Mouse (Mus musculus): ENCODE measurements around the gene Ccdc71l. TPM values are rescaled to one million over a fixed set of nuclear protein-coding genes. Genes with fewer than 3 reads are reported as not detected.

The Ccdc71l gene
- polyA plus RNA-seq (2015; fragmentation: Nextera tagmentation; extraction: Ambion mirVana) = 2.6 and 3.7 TPM in 2 replicates

DNA sequence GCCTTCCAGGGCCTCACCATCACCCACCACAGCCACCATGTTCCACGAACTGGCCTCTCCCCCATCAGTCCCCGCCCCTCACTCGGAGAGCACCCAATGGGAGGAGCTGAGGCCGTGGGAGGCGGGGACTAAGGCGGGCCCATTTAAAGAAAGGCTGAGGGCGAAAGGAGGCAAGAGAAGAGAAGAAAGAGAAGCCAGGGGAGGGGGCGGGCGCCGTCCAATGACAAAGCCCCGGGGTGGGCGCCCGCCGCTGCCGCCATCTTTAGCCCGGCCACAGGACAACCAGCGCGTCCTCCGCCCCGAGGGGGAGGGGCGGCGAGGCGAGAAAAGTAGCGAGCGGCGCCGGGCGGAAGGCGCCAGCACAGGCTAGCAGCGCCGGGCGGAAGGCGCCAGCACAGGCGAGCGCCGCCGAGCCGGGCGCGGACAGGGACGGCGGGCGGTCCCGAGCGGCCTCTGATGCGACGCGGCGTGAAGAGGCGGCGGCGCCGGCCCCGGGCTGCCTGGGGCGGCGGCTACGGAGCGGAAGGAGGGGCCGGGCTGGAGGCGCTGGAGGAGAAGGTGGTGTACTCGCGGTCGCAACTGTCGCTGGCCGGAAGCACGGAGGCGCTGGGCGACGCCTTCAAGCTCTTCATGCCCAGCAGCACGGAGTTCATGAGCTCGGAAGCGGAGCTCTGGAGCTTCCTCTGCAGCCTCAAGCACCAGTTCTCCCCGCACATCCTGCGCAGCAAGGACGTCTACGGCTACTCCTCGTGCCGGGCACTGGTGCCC, at the start of gene Ccdc71l:
Ccdc71l (plus strand) TSS at position 177 of the 768 bp plus-strand sequence.
- Histone ChIP-seq H3K4me3 (replicated peaks; ENCODE audit: low read depth, low read length) (peak within 1 kb of the TSS; percentile 74), H3K27me3 (ENCODE audit: insufficient read depth, low read length) (no peaks in the 10 kb centered on the region), H3K27ac (peak within 1 kb of the TSS; percentile 96), H3K4me1 (replicated peaks; ENCODE audit: insufficient read depth, low read length) (peaks cover 7% of the 10 kb centered on the region; the same call in 1 of the 2 replicates), H3K4me2 (ENCODE audit: low read length) (peak within 1 kb of the TSS; percentile 86), H3K9me3 (replicated peaks; ENCODE audit: low read length) (no peaks in the 10 kb centered on the region), H3K9ac (ENCODE audit: low read depth, low read length) (peak within 1 kb of the TSS; percentile 84), H3K36me3 (ENCODE audit: insufficient read depth, low read length) (no peaks in the 10 kb centered on the region)
- WGBS = under 1% methylated on average over 74 of the region's 78 CpGs
- no peak for TF ChIP-seq CTCF (IDR thresholded peaks at IDR 0.05; ENCODE audit: low read depth)
- DNase-seq (ENCODE audit: low spot score) (peak; percentile 93), ATAC-seq (replicated peaks; ENCODE audit: low FRiP score, low read depth) (peak; percentile 86)

DNA sequence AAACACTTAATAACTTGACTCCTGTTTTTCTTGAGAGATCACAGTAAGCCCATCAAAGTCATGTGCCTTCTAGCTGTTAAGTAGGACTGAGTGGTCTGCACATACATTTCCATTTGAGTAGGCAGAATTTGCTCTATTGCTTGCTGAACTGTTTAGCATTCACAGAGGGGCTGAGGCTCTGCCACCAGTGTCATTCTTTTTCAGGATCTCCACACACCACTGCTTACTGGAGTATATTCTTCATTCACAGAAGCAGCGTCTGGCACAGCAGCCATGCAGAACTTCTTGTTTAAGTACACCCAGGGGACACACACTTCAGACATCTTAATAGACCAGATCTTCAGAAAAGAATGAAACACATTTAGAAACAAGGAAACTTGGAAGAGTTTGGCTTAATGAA, 39.4 kb upstream of the Ccdc71l start:
- Histone ChIP-seq H3K27me3 (ENCODE audit: insufficient read depth, low read length) (no peaks in the 10 kb centered on the region), H3K4me3 (replicated peaks; ENCODE audit: low read depth, low read length) (no peak overlapping the region), H3K27ac (no peak overlapping the region), H3K9me3 (replicated peaks; ENCODE audit: low read length) (no peaks in the 10 kb centered on the region), H3K4me1 (replicated peaks; ENCODE audit: insufficient read depth, low read length) (no peaks in the 10 kb centered on the region), H3K9ac (ENCODE audit: low read depth, low read length) (no peak overlapping the region), H3K36me3 (ENCODE audit: insufficient read depth, low read length) (no peaks in the 10 kb centered on the region), H3K4me2 (ENCODE audit: low read length) (no peak overlapping the region)
- ATAC-seq (replicated peaks; ENCODE audit: low FRiP score, low read depth) = no peak
- peak; percentile 28 for DNase-seq (ENCODE audit: low spot score)
- no peak for TF ChIP-seq CTCF (IDR thresholded peaks at IDR 0.05; ENCODE audit: low read depth)
- 14% methylated on average over 1 of the region's 1 CpGs for WGBS

DNA sequence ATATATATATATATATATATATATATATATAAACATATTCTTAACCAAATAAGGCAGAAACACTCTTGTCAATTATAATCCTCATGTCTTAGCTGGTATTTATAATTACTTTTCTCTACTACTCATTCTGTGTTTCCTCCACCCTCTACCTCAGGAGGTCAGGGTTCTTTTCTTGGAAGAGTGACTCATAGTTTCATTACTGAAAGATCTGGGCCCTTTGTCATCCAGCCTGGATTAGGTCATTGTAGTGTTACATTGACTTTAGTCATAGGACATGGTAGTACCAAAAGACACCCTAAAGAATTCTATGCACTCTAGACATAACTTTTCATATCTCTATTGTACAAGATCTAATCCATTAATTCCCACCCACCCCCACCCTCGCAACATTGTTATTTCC, 35.0 kb upstream of the Ccdc71l start:
- Histone ChIP-seq H3K27ac (no peak overlapping the region), H3K36me3 (ENCODE audit: insufficient read depth, low read length) (no peaks in the 10 kb centered on the region), H3K9me3 (replicated peaks; ENCODE audit: low read length) (no peaks in the 10 kb centered on the region), H3K9ac (ENCODE audit: low read depth, low read length) (no peak overlapping the region), H3K27me3 (ENCODE audit: insufficient read depth, low read length) (no peaks in the 10 kb centered on the region), H3K4me3 (replicated peaks; ENCODE audit: low read depth, low read length) (no peak overlapping the region), H3K4me2 (ENCODE audit: low read length) (no peak overlapping the region), H3K4me1 (replicated peaks; ENCODE audit: insufficient read depth, low read length) (no peaks in the 10 kb centered on the region)
- DNase-seq (ENCODE audit: low spot score) (no peak), ATAC-seq (replicated peaks; ENCODE audit: low FRiP score, low read depth) (no peak)
- WGBS = 70% methylated on average over 1 of the region's 1 CpGs
- TF ChIP-seq CTCF (IDR thresholded peaks at IDR 0.05; ENCODE audit: low read depth) = no peak

DNA sequence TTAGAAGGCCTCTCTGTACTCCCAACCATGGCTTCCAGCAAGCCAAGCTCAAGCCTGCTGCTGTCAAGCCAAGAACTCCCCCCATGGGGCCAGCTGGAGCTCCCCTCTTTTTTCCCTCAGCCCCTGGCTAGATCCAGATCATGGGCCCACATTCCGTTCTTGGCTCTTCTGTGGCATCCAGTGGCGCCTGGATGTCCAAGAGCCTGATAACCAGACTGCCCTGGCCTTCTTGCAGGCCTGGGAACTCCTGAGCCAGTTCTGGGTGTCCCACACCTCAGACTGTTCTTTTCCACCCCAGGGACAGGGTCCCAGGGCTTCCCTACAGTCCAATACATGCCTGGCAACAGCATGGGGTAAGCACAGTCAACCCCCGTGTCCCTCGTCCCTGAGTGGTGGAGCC, 32.4 kb upstream of the Ccdc71l start:
- no peaks in the 10 kb centered on the region for H3K4me1 ChIP-seq (replicated peaks; ENCODE audit: insufficient read depth, low read length)
- no peaks in the 10 kb centered on the region for H3K9me3 ChIP-seq (replicated peaks; ENCODE audit: low read length)
- 95% methylated on average over 4 of the region's 4 CpGs for WGBS
- no peak overlapping the region for H3K9ac ChIP-seq (ENCODE audit: low read depth, low read length)
- H3K36me3 ChIP-seq (ENCODE audit: insufficient read depth, low read length) = no peaks in the 10 kb centered on the region
- H3K4me2 ChIP-seq (ENCODE audit: low read length) = no peak overlapping the region
- ATAC-seq (replicated peaks; ENCODE audit: low FRiP score, low read depth) (no peak), DNase-seq (ENCODE audit: low spot score) (no peak)
- no peaks in the 10 kb centered on the region for H3K27me3 ChIP-seq (ENCODE audit: insufficient read depth, low read length)
- no peak overlapping the region for H3K4me3 ChIP-seq (replicated peaks; ENCODE audit: low read depth, low read length)
- TF ChIP-seq CTCF (IDR thresholded peaks at IDR 0.05; ENCODE audit: low read depth) = no peak
- no peak overlapping the region for H3K27ac ChIP-seq

DNA sequence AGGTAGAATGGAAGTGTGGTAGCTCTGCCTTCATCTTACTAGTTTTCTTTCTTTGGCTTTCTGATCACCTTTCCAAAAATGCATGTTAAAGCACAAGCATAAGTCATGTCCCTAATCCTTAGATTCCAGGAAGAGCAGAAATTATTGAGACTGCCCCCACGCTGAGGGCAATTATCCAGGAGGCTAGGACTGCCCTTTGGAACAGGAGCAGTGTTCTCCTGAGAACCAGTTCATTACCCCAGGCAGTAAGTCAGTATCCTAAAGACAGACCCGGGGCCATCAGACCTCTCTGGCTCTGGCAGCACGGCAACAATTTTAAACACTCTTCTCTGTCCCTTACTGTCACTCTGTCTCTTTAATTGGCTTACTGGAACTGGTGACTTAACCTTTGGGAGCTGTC, 30.0 kb upstream of the Ccdc71l start:
- ATAC-seq (replicated peaks; ENCODE audit: low FRiP score, low read depth) (no peak), DNase-seq (ENCODE audit: low spot score) (no peak)
- Histone ChIP-seq H3K27ac (no peak overlapping the region), H3K4me3 (replicated peaks; ENCODE audit: low read depth, low read length) (no peak overlapping the region), H3K9ac (ENCODE audit: low read depth, low read length) (no peak overlapping the region), H3K4me2 (ENCODE audit: low read length) (no peak overlapping the region), H3K27me3 (ENCODE audit: insufficient read depth, low read length) (no peaks in the 10 kb centered on the region), H3K4me1 (replicated peaks; ENCODE audit: insufficient read depth, low read length) (no peaks in the 10 kb centered on the region), H3K9me3 (replicated peaks; ENCODE audit: low read length) (no peaks in the 10 kb centered on the region), H3K36me3 (ENCODE audit: insufficient read depth, low read length) (no peaks in the 10 kb centered on the region)
- 58% methylated on average over 3 of the region's 3 CpGs for WGBS
- TF ChIP-seq CTCF (IDR thresholded peaks at IDR 0.05; ENCODE audit: low read depth) = no peak

DNA sequence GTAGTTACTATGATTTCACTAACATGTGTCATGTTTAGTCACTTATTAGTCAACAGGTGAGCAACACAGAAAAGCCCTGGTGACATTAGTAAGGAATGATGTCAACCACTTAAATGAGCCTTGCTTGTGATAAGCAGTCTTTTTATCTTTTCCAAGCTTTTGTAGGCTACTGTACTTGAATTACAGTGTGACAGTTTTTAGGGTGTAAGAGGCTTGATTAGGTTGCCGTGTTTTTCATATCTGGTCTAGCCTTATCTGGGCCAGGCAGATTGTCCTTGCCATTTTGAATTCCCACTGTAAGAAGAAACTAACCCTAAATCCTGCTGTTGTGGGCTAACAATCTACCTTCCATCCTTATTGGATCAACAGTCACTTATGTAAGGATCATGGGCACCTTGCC, 26.6 kb upstream of the Ccdc71l start:
- Histone ChIP-seq H3K4me2 (ENCODE audit: low read length) (no peak overlapping the region), H3K4me3 (replicated peaks; ENCODE audit: low read depth, low read length) (no peak overlapping the region), H3K27me3 (ENCODE audit: insufficient read depth, low read length) (no peaks in the 10 kb centered on the region), H3K9me3 (replicated peaks; ENCODE audit: low read length) (no peaks in the 10 kb centered on the region), H3K4me1 (replicated peaks; ENCODE audit: insufficient read depth, low read length) (no peaks in the 10 kb centered on the region), H3K36me3 (ENCODE audit: insufficient read depth, low read length) (no peaks in the 10 kb centered on the region), H3K9ac (ENCODE audit: low read depth, low read length) (no peak overlapping the region), H3K27ac (no peak overlapping the region)
- TF ChIP-seq CTCF (IDR thresholded peaks at IDR 0.05; ENCODE audit: low read depth) = no peak
- whole genome bisulfite sequencing = 79% methylated on average over 1 of the region's 1 CpGs
- ATAC-seq (replicated peaks; ENCODE audit: low FRiP score, low read depth) = no peak
- no peak for DNase-seq (ENCODE audit: low spot score)
